Mouse (Mus musculus) neural tube, embryonic 13.5 days (tissue): ENCODE results near the gene Cers6. TPM values are rescaled to one million over a fixed set of nuclear protein-coding genes. Genes with fewer than 3 reads are reported as not detected.
A peak's percentile ranks its signal among the peaks of the same experiment; 100 is the strongest.

ENCODE experiments used
- ATAC-seq: fragments of 200-750 bp; cut with Nextera tagmentation; 2 replicates; pipeline ENCODE4 v1.8.0; 2017; ENCODE audit warnings: low read depth, mild to moderate bottlenecking, moderate TSS enrichment, moderate library complexity
- H3K27ac ChIP-seq: fragments of 300-500 bp; sonication (generic); replicated peaks from 2 replicates; pipeline ENCODE4 v1.5.1; 2015; ENCODE audit warnings: moderate library complexity, mild to moderate bottlenecking, inconsistent platforms
- H3K27me3 ChIP-seq: fragments of 300-500 bp; sonication (generic); 2 replicates; pipeline ENCODE4 v1.6.1; 2015; ENCODE audit warnings: mild to moderate bottlenecking, inconsistent platforms
- H3K36me3 ChIP-seq: fragments of 300-500 bp; sonication (generic); 2 replicates; pipeline ENCODE4 v1.6.1; 2015; ENCODE audit warnings: mild to moderate bottlenecking, inconsistent platforms
- H3K4me1 ChIP-seq: fragments of 300-500 bp; sonication (generic); replicated peaks from 2 replicates; pipeline ENCODE4 v1.6.1; 2015; ENCODE audit warnings: inconsistent platforms
- H3K4me2 ChIP-seq: fragments of 300-500 bp; sonication (generic); 2 replicates; pipeline ENCODE4 v1.6.1; 2015; ENCODE audit warnings: inconsistent platforms, mild to moderate bottlenecking, moderate library complexity
- H3K4me3 ChIP-seq: fragments of 300-500 bp; sonication (generic); 2 replicates; pipeline ENCODE4 v1.5.1; 2015; ENCODE audit warnings: mild to moderate bottlenecking, inconsistent platforms
- H3K9ac ChIP-seq: fragments of 300-500 bp; sonication (generic); 2 replicates; pipeline ENCODE4 v1.6.1; 2015; ENCODE audit warnings: moderate library complexity, mild to moderate bottlenecking, inconsistent platforms
- H3K9me3 ChIP-seq: fragments of 300-500 bp; sonication (generic); 2 replicates; pipeline ENCODE4 v1.6.1; 2016; ENCODE audit warnings: inconsistent platforms
- WGBS: fragments of 180-500 bp; shearing (Covaris S2); methylation state at CpG from one replicate; pipeline ENCODE4 v1.1.7; 2015; 5-methylcytosine and 5-hydroxymethylcytosine counted together
- polyA plus RNA-seq: library from polyadenylated mRNA; unstranded; fragments of >200 nt; fragmentation: Nextera tagmentation; extraction: Ambion mirVana; gene quantifications from 2 replicates; pipeline ENCODE4 v1.2.1, GENCODE M21; 2015

Gene Cers6
- polyA plus RNA-seq, 1 experiment from 2014 or later, result 60.3 TPM

- ATAC-seq, result 0 out of 2 replicates have a peak, but pooled peaks have one; percentile 48
- Histone ChIP-seq H3K9ac (no peak overlapping the region), H3K9me3 (no peaks in the 10 kb centered on the region), H3K36me3 (0 out of 2 replicates have a peak, but pooled peaks cover 8% of the 10 kb centered on the region), H3K27me3 (peaks cover 25% of the 10 kb centered on the region), H3K4me1 (peaks cover 8% of the 10 kb centered on the region), H3K4me2 (no peak overlapping the region), H3K4me3 (no peak overlapping the region), H3K27ac (0 out of 2 replicates have a peak overlapping the region, but pooled peaks have one; percentile 2)
- 13% methylated on average over 2 of the region's 2 CpGs for WGBS
These were observed 258.5 kb downstream of the Cers6 start for GRCm38 (mm10) chr2:69119718-69120117.

- Histone ChIP-seq H3K4me3 (no peak overlapping the region), H3K9ac (no peak overlapping the region), H3K36me3 (no peaks in the 10 kb centered on the region), H3K4me2 (no peak overlapping the region), H3K27me3 (peaks cover 26% of the 10 kb centered on the region), H3K27ac (no peak overlapping the region), H3K9me3 (no peaks in the 10 kb centered on the region), H3K4me1 (peaks cover 8% of the 10 kb centered on the region)
- no peak for ATAC-seq
- WGBS, result 84% methylated on average over 4 of the region's 4 CpGs
These were observed 260.4 kb downstream of the Cers6 start for GRCm38 (mm10) chr2:69121681-69122080.

GRCm38 (mm10) chr2:69125425-69125824 is 264.2 kb downstream of the Cers6 start:
- Histone ChIP-seq H3K36me3 (no peaks in the 10 kb centered on the region), H3K4me2 (no peak overlapping the region), H3K4me1 (peaks cover 15% of the 10 kb centered on the region), H3K9me3 (no peaks in the 10 kb centered on the region), H3K27ac (no peak overlapping the region), H3K4me3 (no peak overlapping the region), H3K9ac (no peak overlapping the region), H3K27me3 (peaks cover 30% of the 10 kb centered on the region)
- ATAC-seq, result no peak
- 43% methylated on average over 3 of the region's 3 CpGs for WGBS

GRCm38 (mm10) chr2:69128321-69128720 is 267.1 kb downstream of the Cers6 start:
- no peak for ATAC-seq
- WGBS, result 65% methylated on average over 7 of the region's 7 CpGs
- Histone ChIP-seq H3K27ac (no peak overlapping the region), H3K36me3 (no peaks in the 10 kb centered on the region), H3K4me3 (no peak overlapping the region), H3K4me2 (no peak overlapping the region), H3K9me3 (no peaks in the 10 kb centered on the region), H3K27me3 (peaks cover 16% of the 10 kb centered on the region), H3K4me1 (peaks cover 15% of the 10 kb centered on the region), H3K9ac (no peak overlapping the region)

- ATAC-seq, result peak; percentile 82
- Histone ChIP-seq H3K4me1 (peaks cover 15% of the 10 kb centered on the region), H3K4me3 (no peak overlapping the region), H3K27me3 (peaks cover 12% of the 10 kb centered on the region), H3K9me3 (no peaks in the 10 kb centered on the region), H3K4me2 (0 out of 2 replicates have a peak overlapping the region, but pooled peaks have one; percentile 22), H3K9ac (no peak overlapping the region), H3K27ac (peak overlapping the region; percentile 33; the same call in 1 of the 2 replicates), H3K36me3 (no peaks in the 10 kb centered on the region)
- 44% methylated on average over 10 of the region's 10 CpGs for WGBS
These were observed 267.7 kb downstream of the Cers6 start for GRCm38 (mm10) chr2:69128921-69129395.

- H3K9me3 ChIP-seq, result no peaks in the 10 kb centered on the region
- 62% methylated on average over 7 of the region's 7 CpGs for WGBS
- peaks cover 6% of the 10 kb centered on the region; the same call in 1 of the 2 replicates for H3K27me3 ChIP-seq
- 0 out of 2 replicates have a peak overlapping the region, but pooled peaks have one; percentile 33 for H3K27ac ChIP-seq
- H3K4me1 ChIP-seq, result peaks cover 15% of the 10 kb centered on the region
- no peak overlapping the region for H3K4me3 ChIP-seq
- ATAC-seq, result no peak
- H3K9ac ChIP-seq, result no peak overlapping the region
- H3K4me2 ChIP-seq, result 0 out of 2 replicates have a peak overlapping the region, but pooled peaks have one; percentile 22
- H3K36me3 ChIP-seq, result no peaks in the 10 kb centered on the region
These were observed 268.4 kb downstream of the Cers6 start for GRCm38 (mm10) chr2:69129425-69130210.

- no peaks in the 10 kb centered on the region for H3K9me3 ChIP-seq
- H3K4me2 ChIP-seq, result no peak overlapping the region
- H3K9ac ChIP-seq, result no peak overlapping the region
- H3K27ac ChIP-seq, result no peak overlapping the region
- no peak for ATAC-seq
- WGBS, result 75% methylated on average over 3 of the region's 3 CpGs
- no peaks in the 10 kb centered on the region for H3K36me3 ChIP-seq
- peaks cover 18% of the 10 kb centered on the region for H3K4me1 ChIP-seq
- H3K4me3 ChIP-seq, result no peak overlapping the region
- peaks cover under 1% of the 10 kb centered on the region; the same call in 1 of the 2 replicates for H3K27me3 ChIP-seq
These were observed 270.8 kb downstream of the Cers6 start for GRCm38 (mm10) chr2:69132046-69132445.

GRCm38 (mm10) chr2:69132488-69133040 is 271.3 kb downstream of the Cers6 start:
- H3K4me1 ChIP-seq, result peaks cover 18% of the 10 kb centered on the region
- H3K9ac ChIP-seq, result no peak overlapping the region
- ATAC-seq, result no peak
- no peaks in the 10 kb centered on the region; the same call in 1 of the 2 replicates for H3K27me3 ChIP-seq
- H3K36me3 ChIP-seq, result no peaks in the 10 kb centered on the region
- H3K4me3 ChIP-seq, result no peak overlapping the region
- no peak overlapping the region for H3K27ac ChIP-seq
- 73% methylated on average over 5 of the region's 5 CpGs for WGBS
- no peak overlapping the region for H3K4me2 ChIP-seq
- no peaks in the 10 kb centered on the region for H3K9me3 ChIP-seq

- no peaks in the 10 kb centered on the region for H3K27me3 ChIP-seq
- WGBS, result 84% methylated on average over 1 of the region's 1 CpGs
- H3K27ac ChIP-seq, result no peak overlapping the region
- no peak overlapping the region for H3K9ac ChIP-seq
- no peak overlapping the region for H3K4me2 ChIP-seq
- no peak for ATAC-seq
- H3K4me3 ChIP-seq, result no peak overlapping the region
- H3K9me3 ChIP-seq, result no peaks in the 10 kb centered on the region
- peaks cover 12% of the 10 kb centered on the region for H3K4me1 ChIP-seq
- H3K36me3 ChIP-seq, result no peaks in the 10 kb centered on the region
These were observed 272.9 kb downstream of the Cers6 start for GRCm38 (mm10) chr2:69134186-69134585.

- H3K4me1 ChIP-seq, result peaks cover 4% of the 10 kb centered on the region; the same call in 1 of the 2 replicates
These were observed 273.7 kb downstream of the Cers6 start for GRCm38 (mm10) chr2:69134937-69135336.

GRCm38 (mm10) chr2:69135661-69136576 is 274.7 kb downstream of the Cers6 start, which contains the start of gene Nostrin:
Gene Nostrin (plus strand): TSS chr2:69135800.
- Histone ChIP-seq H3K36me3 (no peaks in the 10 kb centered on the region), H3K9ac (no peak within 1 kb of the TSS), H3K4me2 (no peak within 1 kb of the TSS), H3K27me3 (no peaks in the 10 kb centered on the region), H3K4me3 (no peak within 1 kb of the TSS), H3K9me3 (no peaks in the 10 kb centered on the region), H3K27ac (no peak within 1 kb of the TSS), H3K4me1 (peaks cover 3% of the 10 kb centered on the region; the same call in 1 of the 2 replicates)
- WGBS, result 72% methylated on average over 15 of the region's 15 CpGs
- no peak for ATAC-seq

More at GRCm38 (mm10) chr2:69134937-69135336, 273.7 kb downstream of the Cers6 start:
- Histone ChIP-seq H3K4me3 (no peak overlapping the region), H3K9ac (no peak overlapping the region), H3K9me3 (no peaks in the 10 kb centered on the region), H3K27me3 (no peaks in the 10 kb centered on the region), H3K4me2 (no peak overlapping the region), H3K36me3 (no peaks in the 10 kb centered on the region), H3K27ac (no peak overlapping the region)
- WGBS, result 65% methylated on average over 9 of the region's 9 CpGs
- no peak for ATAC-seq
